Mouse (Mus musculus) myocyte (in vitro differentiated cells): Measurements from ENCODE around the gene Itpk1. TPM values are rescaled to one million over a fixed set of nuclear protein-coding genes. Genes with fewer than 3 reads are reported as not detected.

Experiments used
- H3K27me3 ChIP-seq: one replicate; pipeline ENCODE4 v1.6.1; 2011; ENCODE audit not compliant: control insufficient read depth, insufficient read depth, insufficient read length
- H3K36me3 ChIP-seq: one replicate; pipeline ENCODE4 v1.6.1; 2011; ENCODE audit not compliant: control insufficient read depth, insufficient read depth
- H3K4me2 ChIP-seq: one replicate; pipeline ENCODE4 v1.6.1; 2011; ENCODE audit warnings: low read depth, control low read depth
- H3K4me3 ChIP-seq: one replicate; pipeline ENCODE4 v1.5.1; 2011; ENCODE audit warnings: mild to moderate bottlenecking, control low read depth, moderate library complexity
- H3K79me2 ChIP-seq: one replicate; pipeline ENCODE4 v1.6.1; 2011; ENCODE audit not compliant: control insufficient read depth, insufficient read depth
- H3ac ChIP-seq: one replicate; pipeline ENCODE4 v1.6.1; 2011; ENCODE audit not compliant: control insufficient read depth, insufficient read length
- CEBPB ChIP-seq: IDR thresholded peaks from 2 replicates; pipeline ENCODE4 v1.6.1; 2011; ENCODE audit warnings: mild to moderate bottlenecking, moderate library complexity; ENCODE audit not compliant: poor library complexity, insufficient read depth, severe bottlenecking
- E2F4 ChIP-seq: IDR thresholded peaks from one replicate; pipeline ENCODE4 v1.6.1; 2011; ENCODE audit warnings: mild to moderate bottlenecking, control low read depth, moderate library complexity; ENCODE audit not compliant: insufficient read depth
- MAX ChIP-seq: IDR thresholded peaks from one replicate; pipeline ENCODE4 v1.6.1; 2011; ENCODE audit warnings: low read depth, mild to moderate bottlenecking, control low read depth
- MYOD1 ChIP-seq, 3 experiments: IDR thresholded peaks; one replicate each; pipeline ENCODE4 v1.6.1; 2011; ENCODE audit warnings: control low read depth in 2 of 3, low read depth in 2 of 3, mild to moderate bottlenecking in 2 of 3, moderate library complexity in 1 of 3; ENCODE audit not compliant: insufficient read length in 2 of 3, control insufficient read depth in 1 of 3
- MYOG ChIP-seq, 3 experiments: IDR thresholded peaks; one replicate each; pipeline ENCODE4 v1.6.1; 2011; ENCODE audit warnings: control low read depth in 2 of 3, low read depth in 2 of 3, mild to moderate bottlenecking in 2 of 3; ENCODE audit not compliant: insufficient read length in 2 of 3, control insufficient read depth in 1 of 3, insufficient read depth in 1 of 3
- POLR2A ChIP-seq: IDR thresholded peaks from one replicate; pipeline ENCODE4 v1.6.1; 2011; ENCODE audit warnings: low read depth, mild to moderate bottlenecking, control low read depth, moderate library complexity; ENCODE audit not compliant: insufficient read length
- POLR2AphosphoS2 ChIP-seq: IDR thresholded peaks from one replicate; pipeline ENCODE4 v1.6.1; 2011; ENCODE audit warnings: low read depth, control low read depth; ENCODE audit not compliant: insufficient read length
- REST ChIP-seq: IDR thresholded peaks from one replicate; pipeline ENCODE4 v1.6.1; 2011; ENCODE audit warnings: mild to moderate bottlenecking, control low read depth, moderate library complexity; ENCODE audit not compliant: insufficient read depth, insufficient read length
- SRF ChIP-seq: IDR thresholded peaks from one replicate; pipeline ENCODE4 v1.6.1; 2011; ENCODE audit warnings: low read depth; ENCODE audit not compliant: control insufficient read depth, insufficient read length
- TCF12 ChIP-seq: IDR thresholded peaks from one replicate; pipeline ENCODE4 v1.6.1; 2011; ENCODE audit warnings: mild to moderate bottlenecking, control low read depth; ENCODE audit not compliant: poor library complexity, insufficient read depth, severe bottlenecking
- TCF3 ChIP-seq: IDR thresholded peaks from one replicate; pipeline ENCODE4 v1.6.1; 2011; ENCODE audit warnings: low read depth, control low read depth; ENCODE audit not compliant: insufficient read length
- USF1 ChIP-seq: IDR thresholded peaks from one replicate; pipeline ENCODE4 v1.6.1; 2011; ENCODE audit warnings: low read depth, mild to moderate bottlenecking, control low read depth, moderate library complexity
- polyA plus RNA-seq: library from polyadenylated mRNA; unstranded; fragments of >200 nt; fragmentation: generic; extraction: Trizol; gene quantifications from one replicate; pipeline ENCODE4 v1.2.1, GENCODE M21; 2012; ENCODE audit warnings: missing spikeins

The Itpk1 gene
- polyA plus RNA-seq, 1 experiment: 4.9 TPM

GRCm38 (mm10) chr12:102685523-102685931 is 19.2 kb downstream of the Itpk1 start:
- no peaks in the 10 kb centered on the region for H3K27me3 ChIP-seq
- H3ac ChIP-seq: no peak overlapping the region
- H3K4me3 ChIP-seq: no peak overlapping the region
- no peaks in the 10 kb centered on the region for H3K79me2 ChIP-seq
- H3K36me3 ChIP-seq: no peaks in the 10 kb centered on the region
- no peak overlapping the region for H3K4me2 ChIP-seq
- TF ChIP-seq TCF12 (no peak), E2F4 (no peak), TCF3 (no peak), CEBPB (no peak), POLR2A (no peak), MYOD1 (IDR thresholded peaks at IDR 0.05; ENCODE audit: control insufficient read depth in 1 of 3, insufficient read length in 2 of 3, low read depth in 2 of 3) (no peak), REST (no peak), SRF (no peak), MYOG (IDR thresholded peaks at IDR 0.05; ENCODE audit: control insufficient read depth in 1 of 3, insufficient read depth in 1 of 3, insufficient read length in 2 of 3, low read depth in 2 of 3) (no peak), POLR2AphosphoS2 (no peak), MAX (no peak), USF1 (no peak)

GRCm38 (mm10) chr12:102684720-102685386 is 19.9 kb downstream of the Itpk1 start:
- H3K36me3 ChIP-seq: no peaks in the 10 kb centered on the region
- TF ChIP-seq E2F4 (no peak), POLR2AphosphoS2 (no peak), MYOG (IDR thresholded peaks at IDR 0.05; ENCODE audit: control insufficient read depth in 1 of 3, insufficient read depth in 1 of 3, insufficient read length in 2 of 3, low read depth in 2 of 3) (no peak)
- H3K4me3 ChIP-seq: no peak overlapping the region
- no peak overlapping the region for H3ac ChIP-seq
- H3K27me3 ChIP-seq: no peaks in the 10 kb centered on the region
- no peak overlapping the region for H3K4me2 ChIP-seq
- H3K79me2 ChIP-seq: no peaks in the 10 kb centered on the region

- H3ac ChIP-seq: no peak overlapping the region
- H3K36me3 ChIP-seq: no peaks in the 10 kb centered on the region
- no peak overlapping the region for H3K4me3 ChIP-seq
- no peaks in the 10 kb centered on the region for H3K79me2 ChIP-seq
- no peak overlapping the region for H3K4me2 ChIP-seq
- no peaks in the 10 kb centered on the region for H3K27me3 ChIP-seq
- TF ChIP-seq USF1 (no peak), MAX (no peak), TCF3 (no peak)
Measured at GRCm38 (mm10) chr12:102683979-102684378, 20.8 kb downstream of the Itpk1 start.

GRCm38 (mm10) chr12:102683438-102683837 is 21.3 kb downstream of the Itpk1 start:
- Histone ChIP-seq H3ac (no peak overlapping the region), H3K36me3 (no peaks in the 10 kb centered on the region), H3K79me2 (no peaks in the 10 kb centered on the region), H3K4me2 (no peak overlapping the region), H3K27me3 (no peaks in the 10 kb centered on the region), H3K4me3 (no peak overlapping the region)
- TF ChIP-seq E2F4: no peak
- TF ChIP-seq MYOG (IDR thresholded peaks at IDR 0.05; ENCODE audit: control insufficient read depth in 1 of 3, insufficient read depth in 1 of 3, insufficient read length in 2 of 3, low read depth in 2 of 3): no peak
- no peak for TF ChIP-seq TCF3
- no peak for TF ChIP-seq POLR2AphosphoS2
- TF ChIP-seq MYOD1 (IDR thresholded peaks at IDR 0.05; ENCODE audit: control insufficient read depth in 1 of 3, insufficient read length in 2 of 3, low read depth in 2 of 3): no peak
- no peak for TF ChIP-seq TCF12
- no peak for TF ChIP-seq USF1
- no peak for TF ChIP-seq POLR2A
- no peak for TF ChIP-seq REST
- TF ChIP-seq CEBPB: no peak
- no peak for TF ChIP-seq SRF
- no peak for TF ChIP-seq MAX

GRCm38 (mm10) chr12:102682722-102683299 is 21.9 kb downstream of the Itpk1 start:
- no peaks in the 10 kb centered on the region for H3K79me2 ChIP-seq
- TF ChIP-seq USF1 (no peak), POLR2A (no peak), TCF3 (no peak), CEBPB (no peak), POLR2AphosphoS2 (no peak), MAX (no peak), REST (no peak), MYOD1 (IDR thresholded peaks at IDR 0.05; ENCODE audit: control insufficient read depth in 1 of 3, insufficient read length in 2 of 3, low read depth in 2 of 3) (no peak), TCF12 (no peak), E2F4 (no peak), MYOG (IDR thresholded peaks at IDR 0.05; ENCODE audit: control insufficient read depth in 1 of 3, insufficient read depth in 1 of 3, insufficient read length in 2 of 3, low read depth in 2 of 3) (no peak), SRF (no peak)
- H3ac ChIP-seq: no peak overlapping the region
- H3K36me3 ChIP-seq: no peaks in the 10 kb centered on the region
- no peak overlapping the region for H3K4me3 ChIP-seq
- no peaks in the 10 kb centered on the region for H3K27me3 ChIP-seq
- H3K4me2 ChIP-seq: no peak overlapping the region
